Mouse (Mus musculus): ENCODE measurements around the gene Ccnb2. TPM values are rescaled to one million over a fixed set of nuclear protein-coding genes. Genes with fewer than 3 reads are reported as not detected.

The Ccnb2 gene
- polyA plus RNA-seq, 1 experiment from 2014 or later: 245 TPM

DNA sequence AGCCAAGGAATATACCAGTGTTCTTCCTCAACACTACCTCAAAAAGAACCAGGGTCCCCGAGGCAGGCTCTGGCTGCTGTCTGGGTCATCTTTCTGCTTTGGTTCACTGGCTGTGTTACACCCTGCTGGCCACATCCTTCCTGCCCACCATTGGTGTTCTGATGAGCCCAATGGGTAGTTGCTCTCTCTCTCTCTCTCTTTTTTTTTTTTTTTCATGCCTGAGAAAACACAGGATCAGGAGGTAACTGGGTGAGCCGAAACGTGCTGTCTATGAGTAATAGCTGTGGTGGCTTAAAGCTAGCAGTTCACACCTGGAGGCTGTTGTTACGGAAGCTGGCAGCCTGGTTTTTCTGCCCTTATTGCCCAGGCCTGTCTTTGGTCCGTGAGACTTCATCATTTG is 49.7 kb downstream of the Ccnb2 start:
- 72% methylated on average over 5 of the region's 5 CpGs for WGBS
- H3K4me3 ChIP-seq: no peak overlapping the region
- no peak for DNase-seq (ENCODE audit: low spot score)
- H3K9me3 ChIP-seq (replicated peaks): no peaks in the 10 kb centered on the region
- peaks cover 34% of the 10 kb centered on the region for H3K36me3 ChIP-seq
- no peak overlapping the region for H3K27ac ChIP-seq (replicated peaks)
- H3K27me3 ChIP-seq (ENCODE audit: low read depth, poor library complexity, severe bottlenecking): no peaks in the 10 kb centered on the region
- no peaks in the 10 kb centered on the region for H3K4me1 ChIP-seq

DNA sequence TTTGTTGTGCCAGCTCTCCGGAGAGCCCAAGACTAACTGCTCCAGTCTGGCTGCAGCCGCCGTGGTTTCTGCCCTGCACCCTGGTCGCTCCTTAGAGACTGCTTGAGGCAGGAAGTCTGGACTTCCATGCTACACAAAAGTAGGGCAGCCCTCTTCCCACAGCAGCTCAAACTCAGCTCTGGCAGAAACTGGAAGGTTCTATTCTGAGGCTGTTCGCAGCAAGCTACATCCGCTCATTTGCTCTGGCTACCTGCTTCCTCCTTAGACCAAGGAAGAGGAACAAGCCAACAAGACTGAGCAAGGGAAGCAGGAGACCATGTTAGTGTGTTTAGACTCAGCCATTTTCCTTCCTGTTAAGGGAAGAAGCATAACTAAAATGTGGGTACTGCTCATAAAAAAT is 54.4 kb downstream of the Ccnb2 start:
- no peak overlapping the region for H3K4me3 ChIP-seq
- WGBS: 96% methylated on average over 6 of the region's 6 CpGs
- DNase-seq (ENCODE audit: low spot score): no peak
- H3K36me3 ChIP-seq: peaks cover 41% of the 10 kb centered on the region
- no peaks in the 10 kb centered on the region for H3K9me3 ChIP-seq (replicated peaks)
- H3K27me3 ChIP-seq (ENCODE audit: low read depth, poor library complexity, severe bottlenecking): no peaks in the 10 kb centered on the region
- H3K27ac ChIP-seq (replicated peaks): no peak overlapping the region
- no peaks in the 10 kb centered on the region for H3K4me1 ChIP-seq

GRCm38 (mm10) chr9:70365915-70366314 is 55.4 kb downstream of the Ccnb2 start:
- WGBS: 83% methylated on average over 2 of the region's 2 CpGs
- Histone ChIP-seq H3K36me3 (peaks cover 41% of the 10 kb centered on the region), H3K4me1 (no peaks in the 10 kb centered on the region)

DNA sequence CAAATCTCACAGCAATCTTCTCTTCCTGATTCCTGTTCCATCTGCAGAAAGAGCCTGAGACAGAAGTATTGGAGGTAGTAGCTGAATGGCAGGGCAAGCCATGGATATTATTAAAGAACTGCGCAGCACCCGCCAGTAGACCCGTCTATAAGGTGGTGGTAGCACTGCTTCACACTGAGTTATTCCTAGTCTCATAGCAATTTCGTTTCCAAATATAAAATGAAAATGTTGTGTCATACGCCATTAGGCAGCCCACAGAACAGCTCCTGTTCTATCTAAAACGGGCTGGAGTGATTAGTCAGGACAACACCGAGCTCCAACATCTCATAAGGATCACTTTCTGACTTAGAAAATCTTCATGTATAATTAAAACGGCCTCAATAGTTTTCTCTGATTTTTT is 56.6 kb downstream of the Ccnb2 start:
- Histone ChIP-seq H3K4me1 (no peaks in the 10 kb centered on the region), H3K9me3 (replicated peaks) (no peaks in the 10 kb centered on the region), H3K4me3 (no peak overlapping the region), H3K36me3 (peaks cover 35% of the 10 kb centered on the region), H3K27ac (replicated peaks) (no peak overlapping the region), H3K27me3 (ENCODE audit: low read depth, poor library complexity, severe bottlenecking) (no peaks in the 10 kb centered on the region)
- WGBS: 93% methylated on average over 8 of the region's 8 CpGs
- no peak for DNase-seq (ENCODE audit: low spot score)

More at GRCm38 (mm10) chr9:70365915-70366314, 55.4 kb downstream of the Ccnb2 start:
- no peaks in the 10 kb centered on the region for H3K9me3 ChIP-seq (replicated peaks)
- no peak overlapping the region for H3K27ac ChIP-seq (replicated peaks)
- DNase-seq (ENCODE audit: low spot score): no peak
- H3K4me3 ChIP-seq: no peak overlapping the region
- no peaks in the 10 kb centered on the region for H3K27me3 ChIP-seq (ENCODE audit: low read depth, poor library complexity, severe bottlenecking)

GRCm38 (mm10) chr9:70359402-70360131 is 61.8 kb downstream of the Ccnb2 start:
- WGBS: 95% methylated on average over 2 of the region's 2 CpGs
- Histone ChIP-seq H3K9me3 (replicated peaks) (peaks cover 4% of the 10 kb centered on the region; the same call in 1 of the 2 replicates), H3K27me3 (ENCODE audit: low read depth, poor library complexity, severe bottlenecking) (no peaks in the 10 kb centered on the region), H3K27ac (replicated peaks) (no peak overlapping the region), H3K4me1 (peaks cover 6% of the 10 kb centered on the region; the same call in 1 of the 2 replicates), H3K36me3 (peaks cover 32% of the 10 kb centered on the region), H3K4me3 (no peak overlapping the region)
- DNase-seq (ENCODE audit: low spot score): no peak

Small RNA genes within 50 kb of the gene (microRNA-seq; reads per million reads assigned to microRNA genes)
- 12.0 reads per million, percentile 25 among the genes with 10 or more reads in this experiment for gene Mir5626

Other genes starting within 250 kb of the Ccnb2 start
- gene Myo1e, start 214.2 kb downstream of the Ccnb2 start, polyA plus RNA-seq (2016; fragmentation: Nextera tagmentation; extraction: Ambion mirVana): 12.1 and 12.6 TPM in 2 replicates
- 33.2 and 36.9 TPM in 2 replicates for gene Rnf111, start 82.2 kb upstream of the Ccnb2 start, polyA plus RNA-seq (2016; fragmentation: Nextera tagmentation; extraction: Ambion mirVana)
- 62.2 and 63.5 TPM in 2 replicates for gene Sltm, start 121.2 kb upstream of the Ccnb2 start, polyA plus RNA-seq (2016; fragmentation: Nextera tagmentation; extraction: Ambion mirVana)
- 0.25 and 0.33 TPM in 2 replicates for gene Gm10642, start 234.7 kb upstream of the Ccnb2 start, polyA plus RNA-seq (2016; fragmentation: Nextera tagmentation; extraction: Ambion mirVana)
- 5.0 and 6.4 TPM in 2 replicates for gene Mindy2, start 235.6 kb upstream of the Ccnb2 start, polyA plus RNA-seq (2016; fragmentation: Nextera tagmentation; extraction: Ambion mirVana)

Measured in midbrain, embryonic 10.5 days (tissue).